Mouse (Mus musculus) Patski (cell line): ENCODE measurements at regions not wholly inside any gene's neighbourhood (a gene's known extent, or its start where the extent isn't known, plus 50 kb on each side); places are given as distances from the start of the nearest gene placed in this dataset.

Experiments
- ATAC-seq: fragments of 100-300 bp; one replicate; pipeline ENCODE4 v1.8.0; 2021
- CTCF ChIA-PET: fragments of 350-600 bp; sonication (Branson Sonifier 250); formaldehyde crosslinking; loops from one replicate; lab custom pipeline; 2022; ENCODE audit warnings: inconsistent platforms; lab: Charles Lee
- POLR2A ChIA-PET: fragments of 350-600 bp; sonication (Branson Sonifier 250); formaldehyde crosslinking; loops from one replicate; lab custom pipeline; 2022; ENCODE audit warnings: antibody characterized with exemption, inconsistent platforms; lab: Charles Lee
- DNase-seq: peaks from one replicate; pipeline ENCODE4 v3.0.0-alpha.2; 2011; ENCODE audit warnings: low read depth, low spot score
- H3K27me3 ChIP-seq: fragments of 371-371 bp; one replicate; pipeline ENCODE4 v1.5.1; 2021
- CTCF ChIP-seq: fragments of 100-300 bp; IDR thresholded peaks from one replicate; pipeline ENCODE4 v1.5.1; 2021
- in situ Hi-C: fragments of 300-500 bp; cut with MboI; formaldehyde crosslinking; loops from 3 replicates; pipeline ENCODE4 v1.11.1; 2018; ENCODE audit warnings: low pct_unique_long_range_greater_than_20kb, mixed read lengths

DNA sequence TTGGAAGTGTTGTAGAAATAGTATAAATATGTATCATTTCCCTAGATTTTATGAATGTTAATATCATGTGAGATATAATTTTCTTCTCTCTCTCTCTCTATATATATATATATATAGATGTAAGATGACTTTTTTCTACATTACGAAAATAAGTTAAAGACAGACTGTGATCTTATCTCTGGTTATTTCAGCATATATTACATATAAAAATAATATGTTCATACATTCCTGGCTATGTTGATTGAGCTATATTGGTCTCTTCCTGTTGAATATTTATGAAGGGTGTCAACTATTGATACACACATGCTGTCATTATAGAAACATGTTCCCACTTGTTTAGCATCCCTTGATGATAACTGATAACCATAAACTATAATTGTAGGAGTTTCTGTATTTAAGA, 793.2 kb upstream of the Fat3 start:
- no peak for DNase-seq
- ChIA-PET CTCF (no interaction called here), POLR2A (no interaction called here)
- H3K27me3 ChIP-seq: no peaks in the 10 kb centered on the region
- in situ Hi-C loops: no loop called here
- no peak for ATAC-seq
- TF ChIP-seq CTCF: no peak

DNA sequence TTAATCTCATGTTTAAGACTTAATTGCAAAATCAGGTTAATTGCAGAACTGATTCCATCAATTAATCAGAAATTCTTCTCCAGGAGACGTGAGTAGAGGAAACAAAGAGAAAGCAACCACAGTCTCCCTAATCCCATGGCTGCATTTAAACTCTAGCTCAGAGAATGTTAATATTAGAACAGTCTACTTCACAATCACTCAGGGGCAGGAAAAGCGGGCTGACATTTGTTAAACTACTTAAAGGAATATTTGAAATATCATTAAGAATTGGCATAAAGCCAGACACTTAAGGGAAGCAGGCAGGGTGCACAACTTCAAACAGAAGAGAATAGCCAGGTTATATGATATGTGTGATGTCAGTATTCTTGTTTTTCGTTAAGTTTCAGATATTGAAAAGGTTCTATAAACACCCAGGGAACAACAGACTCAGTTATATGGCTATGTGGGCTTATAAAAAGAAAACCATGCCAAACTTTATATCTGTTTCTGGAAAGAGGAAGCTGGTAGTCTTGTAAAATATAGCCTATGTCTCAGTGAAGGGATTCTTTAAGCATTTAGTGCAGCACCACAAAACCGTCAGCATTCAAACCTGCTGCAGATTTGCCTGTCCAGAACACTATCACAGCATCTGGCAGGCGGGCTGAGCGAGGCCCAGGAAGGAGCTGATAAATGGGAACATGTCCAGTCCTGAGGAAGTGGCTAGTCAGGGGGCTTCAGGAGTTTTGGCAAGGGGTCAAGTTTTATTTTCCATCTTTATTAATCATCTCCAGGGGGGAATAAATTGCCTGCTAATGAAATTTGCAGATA, 787.9 kb upstream of the Fat3 start:
- POLR2A ChIA-PET: no interaction called here
- in situ Hi-C loops: no loop called here
- ATAC-seq (no peak), DNase-seq (no peak)
- CTCF ChIA-PET: no interaction called here
- TF ChIP-seq CTCF: no peak
- H3K27me3 ChIP-seq: no peaks in the 10 kb centered on the region

- in situ Hi-C loops: no loop called here
- no peaks in the 10 kb centered on the region for H3K27me3 ChIP-seq
- ATAC-seq: no peak
- no peak for TF ChIP-seq CTCF
- no peak for DNase-seq
- POLR2A ChIA-PET: no interaction called here
- CTCF ChIA-PET: no interaction called here
Measured at GRCm38 (mm10) chr9:17279334-17279990, 778.4 kb upstream of the Fat3 start.

DNA sequence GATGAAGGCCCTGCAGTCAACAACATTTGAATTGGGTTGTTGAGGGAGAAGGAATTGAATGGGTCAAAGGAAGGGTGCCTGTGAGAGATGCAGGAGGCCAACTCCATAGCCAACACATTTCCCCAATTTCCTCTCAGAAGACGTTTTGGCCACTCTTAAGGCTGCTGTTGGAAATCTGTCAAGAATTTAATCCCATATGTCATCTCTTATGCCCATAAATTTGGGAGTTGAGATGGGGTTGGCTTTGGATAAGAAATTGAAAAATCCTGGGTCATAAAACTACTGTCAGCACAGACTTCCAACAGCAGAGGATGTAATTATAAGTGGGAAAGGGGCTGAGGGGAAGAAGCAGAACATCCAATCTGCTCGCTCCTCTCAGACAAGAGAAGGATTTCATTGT, 771.5 kb upstream of the Fat3 start:
- no peak for DNase-seq
- CTCF ChIA-PET: no interaction called here
- TF ChIP-seq CTCF: no peak
- POLR2A ChIA-PET: no interaction called here
- ATAC-seq: no peak
- in situ Hi-C loops: no loop called here
- H3K27me3 ChIP-seq: no peaks in the 10 kb centered on the region

GRCm38 (mm10) chr9:17269624-17270023, 768.5 kb upstream of the Fat3 start:
- in situ Hi-C loops: no loop called here
- ChIA-PET POLR2A (no interaction called here), CTCF (no interaction called here)
- no peak for TF ChIP-seq CTCF
- ATAC-seq: no peak
- DNase-seq: no peak
- H3K27me3 ChIP-seq: no peaks in the 10 kb centered on the region

DNA sequence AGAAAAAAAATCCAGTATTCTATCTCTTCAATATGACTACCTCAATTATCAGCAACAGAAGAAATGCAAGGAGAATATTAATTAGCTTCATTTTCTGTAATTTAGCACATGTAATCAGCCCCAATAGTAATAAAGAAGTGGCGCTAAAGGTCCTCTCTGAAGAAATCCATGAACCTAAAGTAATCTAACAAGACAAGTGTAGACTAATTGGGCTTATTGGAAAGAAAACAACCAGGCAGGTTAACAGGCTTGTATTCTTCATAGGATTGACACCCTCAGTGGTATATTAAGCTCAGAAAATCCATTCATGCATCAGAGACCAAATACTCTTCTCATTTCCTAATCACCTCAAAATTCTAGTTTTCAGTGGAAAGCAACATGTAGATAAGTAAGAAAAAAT, 756.1 kb upstream of the Fat3 start:
- ATAC-seq (no peak), DNase-seq (no peak)
- TF ChIP-seq CTCF: no peak
- ChIA-PET CTCF (no interaction called here), POLR2A (no interaction called here)
- in situ Hi-C loops: no loop called here
- no peaks in the 10 kb centered on the region for H3K27me3 ChIP-seq

DNA sequence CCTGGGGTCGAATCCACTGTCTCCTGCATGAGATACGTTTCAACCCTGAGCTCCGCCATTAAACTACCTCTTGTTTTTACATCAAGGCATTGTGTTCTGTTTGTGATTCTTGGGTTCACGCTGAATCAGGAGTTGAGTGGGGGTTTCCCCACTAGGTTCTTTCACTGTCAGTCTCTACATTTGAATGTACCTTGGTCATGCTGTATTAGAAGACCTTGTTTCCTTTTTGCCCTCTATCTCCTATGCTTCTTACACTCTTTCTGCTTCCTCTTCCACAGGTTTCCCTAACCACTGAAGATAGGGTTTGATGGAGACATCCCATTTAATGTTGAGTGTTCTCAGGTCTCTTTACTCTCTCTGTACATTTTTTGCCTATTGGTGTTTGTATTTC, 726.0 kb upstream of the Fat3 start:
- ChIA-PET CTCF (no interaction called here), POLR2A (no interaction called here)
- no peak for ATAC-seq
- no peak for TF ChIP-seq CTCF
- no peaks in the 10 kb centered on the region for H3K27me3 ChIP-seq
- in situ Hi-C loops: no loop called here
- DNase-seq: no peak

- no peak for DNase-seq
- in situ Hi-C loops: no loop called here
- ChIA-PET POLR2A (no interaction called here), CTCF (no interaction called here)
- no peaks in the 10 kb centered on the region for H3K27me3 ChIP-seq
- TF ChIP-seq CTCF: no peak
- ATAC-seq: no peak
Measured at GRCm38 (mm10) chr9:17226475-17227090, 725.5 kb upstream of the Fat3 start.

DNA sequence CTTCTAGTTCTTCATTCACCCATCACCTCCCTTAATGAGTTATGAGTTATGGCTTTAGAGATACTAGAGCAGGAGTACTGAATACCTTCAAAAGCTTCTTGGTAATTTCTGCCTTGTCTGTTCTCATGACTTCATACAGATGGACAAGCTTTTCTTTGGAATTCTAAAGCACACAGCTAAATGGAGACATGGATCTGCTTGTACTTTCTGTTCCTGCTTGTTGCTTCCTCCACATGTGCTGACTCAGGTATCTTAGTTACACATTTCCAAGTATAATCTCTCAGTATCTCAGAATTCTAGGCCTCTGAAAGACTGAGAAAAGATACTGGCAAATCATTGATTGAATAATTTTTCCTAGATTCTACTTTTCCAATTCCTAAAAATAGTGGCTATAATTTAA, 694.3 kb upstream of the Fat3 start:
- no peak for DNase-seq
- TF ChIP-seq CTCF: no peak
- ATAC-seq: no peak
- in situ Hi-C loops: no loop called here
- no peaks in the 10 kb centered on the region for H3K27me3 ChIP-seq
- ChIA-PET POLR2A (no interaction called here), CTCF (no interaction called here)

- CTCF ChIA-PET: no interaction called here
Measured at GRCm38 (mm10) chr9:17189552-17189951, 688.5 kb upstream of the Fat3 start.

GRCm38 (mm10) chr9:17168193-17168592, 667.1 kb upstream of the Fat3 start:
- H3K27me3 ChIP-seq: no peaks in the 10 kb centered on the region
- DNase-seq (no peak), ATAC-seq (no peak)
- no peak for TF ChIP-seq CTCF
- in situ Hi-C loops: no loop called here
- CTCF ChIA-PET: no interaction called here
- POLR2A ChIA-PET: no interaction called here

More at GRCm38 (mm10) chr9:17189552-17189951, 688.5 kb upstream of the Fat3 start:
- ATAC-seq: no peak
- in situ Hi-C loops: no loop called here
- DNase-seq: no peak
- H3K27me3 ChIP-seq: no peaks in the 10 kb centered on the region
- no peak for TF ChIP-seq CTCF
- POLR2A ChIA-PET: no interaction called here
